Mouse (Mus musculus) testis, adult 2 months (tissue): ENCODE results near the gene Mad1l1. TPM values are rescaled to one million over a fixed set of nuclear protein-coding genes. Genes with fewer than 3 reads are reported as not detected.

Experiments
- H3K27ac ChIP-seq: fragments of 200-500 bp; 2 replicates; pipeline ENCODE4 v1.5.1; 2012; ENCODE audit warnings: low read depth, low read length; ENCODE audit not compliant: control insufficient read depth, insufficient read depth
- H3K27me3 ChIP-seq: fragments of 200-500 bp; 2 replicates; pipeline ENCODE4 v1.6.1; 2012; ENCODE audit warnings: mild to moderate bottlenecking, low read length, moderate library complexity; ENCODE audit not compliant: control insufficient read depth, insufficient read depth
- H3K36me3 ChIP-seq: fragments of 200-500 bp; 2 replicates; pipeline ENCODE4 v1.6.1; 2012; ENCODE audit warnings: mild to moderate bottlenecking, low read length; ENCODE audit not compliant: control insufficient read depth, insufficient read depth
- H3K4me1 ChIP-seq: fragments of 200-500 bp; 2 replicates; pipeline ENCODE4 v1.6.1; 2012; ENCODE audit warnings: low read length; ENCODE audit not compliant: control insufficient read depth, insufficient read depth
- H3K4me3 ChIP-seq: fragments of 200-500 bp; 2 replicates; pipeline ENCODE4 v1.5.1; 2012; ENCODE audit warnings: low read depth, mild to moderate bottlenecking, low read length, moderate library complexity, mixed read lengths; ENCODE audit not compliant: control insufficient read depth
- CTCF ChIP-seq: fragments of 200-500 bp; IDR thresholded peaks from 2 replicates; pipeline ENCODE4 v1.5.1; 2012; ENCODE audit warnings: low read depth, mild to moderate bottlenecking, inconsistent platforms, low read length, moderate library complexity; ENCODE audit not compliant: control insufficient read depth, insufficient read depth, insufficient replicate concordance
- POLR2A ChIP-seq: fragments of 200-500 bp; IDR thresholded peaks from 2 replicates; pipeline ENCODE4 v1.6.1; 2012; ENCODE audit warnings: low read depth, mild to moderate bottlenecking, inconsistent platforms, low read length, moderate library complexity; ENCODE audit not compliant: control insufficient read depth
- polyA plus RNA-seq: library from polyadenylated mRNA; depleted of rRNA; stranded (reverse); fragments of >200 nt; gene quantifications from 2 replicates; pipeline ENCODE4 v1.2.3, GENCODE M21; 2012

Mad1l1 gene
- polyA plus RNA-seq, 1 experiment: 16.7 TPM

DNA sequence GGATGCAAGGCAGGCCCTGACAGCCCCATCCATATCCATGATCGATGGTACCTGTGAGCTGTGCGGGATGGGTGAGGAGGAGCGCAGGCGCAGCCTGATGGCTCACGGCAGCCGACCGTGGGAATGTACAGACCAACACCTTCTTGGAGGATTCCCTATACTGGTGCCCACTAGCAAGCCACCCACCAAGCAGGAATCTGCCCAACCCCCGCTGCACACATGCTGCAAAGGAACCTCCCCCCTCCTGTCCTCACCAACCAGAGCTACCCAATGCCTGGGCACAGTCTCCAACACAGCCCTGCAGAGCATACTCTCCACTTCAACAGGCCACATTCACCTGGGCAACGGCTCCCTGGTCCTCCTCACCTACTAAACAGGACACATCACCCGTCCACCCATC, 64.7 kb downstream of the Mad1l1 start:
- H3K4me3 ChIP-seq: no peak overlapping the region
- no peak for TF ChIP-seq POLR2A
- no peak for TF ChIP-seq CTCF
- H3K4me1 ChIP-seq: no peaks in the 10 kb centered on the region
- H3K27me3 ChIP-seq: no peaks in the 10 kb centered on the region
- H3K27ac ChIP-seq: no peak overlapping the region
- no peaks in the 10 kb centered on the region for H3K36me3 ChIP-seq

DNA sequence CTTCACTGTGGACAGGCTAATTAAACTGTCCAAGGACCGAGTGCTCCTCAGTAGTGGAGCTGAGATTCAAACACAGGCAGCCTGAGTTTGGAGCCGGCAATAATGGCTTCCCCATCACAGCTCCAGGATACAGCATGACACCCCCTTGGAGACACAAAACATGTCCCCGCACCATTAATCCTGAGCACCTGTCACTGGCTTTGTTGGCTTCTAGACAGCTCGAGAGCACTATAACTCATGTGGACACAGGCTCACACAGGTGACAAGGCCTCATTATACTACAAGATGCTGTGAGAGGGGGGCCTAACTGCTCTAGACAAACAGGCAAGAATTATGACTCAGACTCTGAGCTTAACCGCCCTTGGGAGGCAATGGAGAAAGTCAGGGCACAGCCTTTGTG, 66.1 kb downstream of the Mad1l1 start:
- Histone ChIP-seq H3K4me3 (no peak overlapping the region), H3K4me1 (no peaks in the 10 kb centered on the region), H3K27me3 (no peaks in the 10 kb centered on the region), H3K36me3 (no peaks in the 10 kb centered on the region), H3K27ac (no peak overlapping the region)
- no peak for TF ChIP-seq CTCF
- TF ChIP-seq POLR2A: no peak

DNA sequence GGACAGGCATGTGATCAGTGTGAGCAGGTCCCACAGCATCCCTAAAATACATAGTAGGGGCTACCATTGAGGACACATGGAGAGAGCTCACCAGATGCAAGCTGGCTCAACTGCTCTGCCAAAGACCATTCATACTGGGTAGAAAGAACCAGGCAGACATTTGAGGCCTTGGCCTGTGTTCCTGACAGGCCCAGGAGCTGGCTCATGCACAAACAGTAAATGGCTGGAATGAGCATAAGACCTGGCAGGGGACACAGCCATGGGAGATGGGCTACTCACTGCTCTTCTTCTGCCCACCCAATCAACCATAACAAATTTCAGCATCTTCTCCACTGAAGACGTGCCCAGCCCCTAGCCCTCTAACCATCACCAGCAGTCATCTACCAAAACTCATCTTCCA, 66.7 kb downstream of the Mad1l1 start:
- TF ChIP-seq CTCF (no peak), POLR2A (no peak)
- H3K4me3 ChIP-seq: no peak overlapping the region
- H3K4me1 ChIP-seq: no peaks in the 10 kb centered on the region
- H3K36me3 ChIP-seq: no peaks in the 10 kb centered on the region
- H3K27me3 ChIP-seq: no peaks in the 10 kb centered on the region
- H3K27ac ChIP-seq: no peak overlapping the region

DNA sequence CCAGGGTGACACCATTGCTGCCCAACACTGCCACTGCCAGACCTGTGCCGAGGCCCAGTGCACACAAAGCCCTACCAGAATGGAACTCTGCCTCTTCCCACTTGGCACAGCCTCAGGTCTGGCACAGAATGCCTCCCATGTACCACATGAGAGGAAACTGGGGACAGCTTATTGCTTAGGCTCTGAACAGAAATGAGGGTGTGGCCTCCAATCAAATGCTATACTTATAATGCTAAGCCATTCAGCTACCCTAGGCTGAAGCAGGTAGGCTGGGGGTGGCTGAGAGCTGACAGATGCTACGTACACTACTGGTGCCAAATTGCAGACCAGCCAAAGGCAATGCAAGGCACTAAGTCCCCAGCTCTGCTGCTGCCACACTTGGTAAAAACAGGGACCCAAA, 69.4 kb downstream of the Mad1l1 start:
- Histone ChIP-seq H3K27me3 (no peaks in the 10 kb centered on the region), H3K4me1 (no peaks in the 10 kb centered on the region), H3K4me3 (no peak overlapping the region), H3K36me3 (no peaks in the 10 kb centered on the region), H3K27ac (no peak overlapping the region)
- TF ChIP-seq POLR2A: no peak
- no peak for TF ChIP-seq CTCF

DNA sequence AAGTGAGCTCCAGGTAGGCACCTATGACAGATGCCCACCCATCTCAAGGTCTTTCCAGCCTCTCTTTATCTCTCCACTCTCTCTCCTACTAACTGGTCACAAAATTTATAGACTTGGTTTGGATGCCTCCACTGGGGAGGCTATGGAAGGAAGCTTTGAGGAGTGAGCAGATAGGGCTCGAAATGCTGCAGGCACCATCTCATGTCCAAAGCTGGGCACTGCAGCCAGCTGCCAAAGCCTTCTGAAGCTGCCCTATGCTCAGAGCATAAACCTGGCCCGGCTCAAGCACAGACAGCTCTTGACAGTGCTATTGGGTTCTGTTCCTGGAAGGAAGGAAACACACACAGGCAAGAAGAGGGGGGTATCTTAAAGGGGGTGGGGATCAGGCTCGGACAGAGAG, 71.0 kb downstream of the Mad1l1 start:
- no peaks in the 10 kb centered on the region for H3K36me3 ChIP-seq
- no peaks in the 10 kb centered on the region for H3K4me1 ChIP-seq
- no peaks in the 10 kb centered on the region for H3K27me3 ChIP-seq
- no peak overlapping the region for H3K27ac ChIP-seq
- no peak overlapping the region for H3K4me3 ChIP-seq
- TF ChIP-seq CTCF (no peak; the same call in 1 of the 2 replicates), POLR2A (no peak)

DNA sequence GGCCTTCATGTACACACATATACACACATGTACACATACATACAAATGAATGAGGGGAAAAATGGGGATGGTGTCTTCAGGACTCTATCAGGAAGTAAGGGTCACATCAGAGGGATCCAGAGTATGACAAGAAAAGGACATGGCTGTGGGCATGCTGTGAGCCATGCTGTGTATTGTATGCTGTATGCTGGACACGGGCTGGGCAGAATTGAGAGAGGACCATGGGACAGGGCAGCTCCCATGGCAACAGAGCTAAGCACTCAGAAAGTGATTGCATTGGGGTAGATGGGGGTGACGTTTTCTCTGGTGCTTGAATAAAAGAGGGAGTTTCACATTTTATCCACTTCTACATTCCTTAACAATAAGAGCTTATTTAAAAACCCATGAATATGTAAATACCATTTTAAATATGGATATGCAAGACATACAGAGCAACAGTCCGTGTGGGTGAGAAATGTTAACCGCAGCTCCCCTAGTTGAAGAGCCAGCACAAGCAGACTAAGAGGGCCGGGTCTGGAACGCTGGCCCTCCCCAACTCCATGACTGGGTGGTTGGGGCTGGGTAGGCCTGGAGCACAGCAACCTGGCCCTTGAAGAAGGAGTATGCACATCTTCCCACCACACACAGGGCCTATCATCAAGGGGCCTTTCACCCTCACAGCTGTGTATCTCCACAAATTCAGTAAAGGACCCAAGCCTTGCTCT, 71.8 kb downstream of the Mad1l1 start:
- no peak overlapping the region for H3K4me3 ChIP-seq
- H3K4me1 ChIP-seq: no peaks in the 10 kb centered on the region
- no peaks in the 10 kb centered on the region for H3K27me3 ChIP-seq
- TF ChIP-seq POLR2A (no peak), CTCF (no peak)
- no peaks in the 10 kb centered on the region for H3K36me3 ChIP-seq
- H3K27ac ChIP-seq: no peak overlapping the region

DNA sequence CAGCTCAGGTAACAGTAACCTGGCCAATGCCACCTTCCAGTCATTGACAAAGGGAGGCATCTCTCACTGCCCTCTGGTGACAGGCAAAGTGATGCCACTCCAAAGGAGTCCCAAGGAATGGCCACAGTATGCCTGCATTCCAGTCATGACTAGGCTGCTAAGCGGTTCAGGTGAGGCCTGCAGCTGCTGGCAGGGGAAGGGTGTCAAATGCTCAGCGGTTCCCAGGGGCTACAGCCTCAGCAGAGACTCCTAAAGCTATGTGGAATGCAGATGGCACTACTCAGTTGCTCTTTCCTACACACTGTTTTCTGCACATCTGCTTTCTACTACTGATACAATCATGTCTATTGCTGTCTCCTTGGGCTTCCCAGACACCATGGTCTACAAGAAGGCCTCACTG, 73.3 kb downstream of the Mad1l1 start:
- no peak for TF ChIP-seq POLR2A
- no peak for TF ChIP-seq CTCF
- no peaks in the 10 kb centered on the region for H3K27me3 ChIP-seq
- no peak overlapping the region for H3K4me3 ChIP-seq
- no peak overlapping the region for H3K27ac ChIP-seq
- H3K36me3 ChIP-seq: no peaks in the 10 kb centered on the region
- no peaks in the 10 kb centered on the region for H3K4me1 ChIP-seq

DNA sequence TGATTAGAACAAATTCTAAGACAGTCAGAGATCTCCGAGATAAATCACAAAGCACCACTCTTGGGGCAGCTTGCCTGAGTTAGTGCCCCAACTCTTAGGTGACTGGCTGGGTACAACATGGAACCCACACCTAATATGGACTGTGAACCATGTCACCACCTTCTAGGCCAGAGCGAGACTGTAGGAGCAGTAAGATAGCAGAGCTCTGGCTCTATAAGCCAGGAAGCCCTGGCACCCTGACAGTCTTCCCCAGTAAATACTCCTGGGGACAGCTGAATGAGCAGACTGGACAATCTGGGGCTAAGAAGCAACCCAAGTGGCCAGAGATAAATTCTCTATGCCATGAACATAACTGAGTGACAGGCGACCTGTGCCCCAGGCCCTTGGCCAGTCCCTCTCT, 81.1 kb downstream of the Mad1l1 start:
- H3K27me3 ChIP-seq: no peaks in the 10 kb centered on the region
- no peaks in the 10 kb centered on the region for H3K36me3 ChIP-seq
- TF ChIP-seq POLR2A (no peak), CTCF (no peak)
- no peak overlapping the region for H3K27ac ChIP-seq
- no peaks in the 10 kb centered on the region for H3K4me1 ChIP-seq
- no peak overlapping the region for H3K4me3 ChIP-seq
